Mouse (Mus musculus): ENCODE data around the gene Fggy. TPM values are rescaled to one million over a fixed set of nuclear protein-coding genes. Genes with fewer than 3 reads are reported as not detected.
A peak's percentile ranks its signal among the peaks of the same experiment; 100 is the strongest.

Fggy gene
- polyA plus RNA-seq (2011; ENCODE audit: insufficient read depth, insufficient read length, low read depth, missing spikeins): 22.0 and 22.2 TPM in 2 replicates

DNA sequence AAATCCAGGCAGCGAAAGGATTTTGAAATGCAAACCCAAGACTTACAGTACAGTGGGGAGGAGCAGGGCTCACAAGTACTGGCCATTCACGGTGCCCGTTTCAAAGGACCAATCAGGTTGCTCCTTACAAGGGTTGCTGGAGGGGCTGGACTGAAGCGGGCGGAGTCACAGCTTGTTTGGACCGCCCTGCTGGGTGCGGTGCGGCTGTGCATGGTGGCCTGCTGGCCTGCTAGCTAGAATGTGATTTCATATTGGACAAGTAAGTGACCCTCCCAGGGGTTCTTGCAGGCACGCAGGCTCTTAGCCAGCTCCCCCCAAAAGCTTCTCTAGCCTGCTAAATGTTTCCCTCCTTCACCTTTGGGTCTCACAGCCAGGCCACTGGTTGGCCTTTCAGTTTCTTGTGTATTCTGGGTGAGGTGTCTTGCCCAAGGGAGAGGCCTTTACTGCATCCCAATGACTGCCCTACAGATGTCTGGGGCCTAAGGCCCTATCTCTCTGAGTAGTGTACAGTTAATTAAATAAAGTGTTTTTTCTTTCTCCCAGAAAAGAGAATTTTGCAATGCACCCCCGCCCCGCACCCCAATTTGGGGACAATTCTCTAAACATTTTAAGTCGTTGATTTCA, at the start of gene Fggy:
Gene Fggy (plus strand): TSS at position 175 of the 624 bp plus-strand sequence.
- TF ChIP-seq EP300 (IDR thresholded peaks at IDR 0.05; ENCODE audit: insufficient read depth, low read depth, low read length): no peak
- peak; percentile 95 for TF ChIP-seq POLR2A (IDR thresholded peaks at IDR 0.05; ENCODE audit: insufficient read depth, low read length)
- Histone ChIP-seq H3K27ac (ENCODE audit: insufficient read depth, low read length) (no peak within 1 kb of the TSS), H3K4me1 (ENCODE audit: control insufficient read depth, insufficient read depth, low read length) (no peaks in the 10 kb centered on the region), H3K27me3 (ENCODE audit: control insufficient read depth, insufficient read depth, low read length, poor library complexity, severe bottlenecking) (no peaks in the 10 kb centered on the region), H3K36me3 (ENCODE audit: control insufficient read depth, insufficient read depth, low read length, poor library complexity, severe bottlenecking) (no peaks in the 10 kb centered on the region), H3K9me3 (replicated peaks; ENCODE audit: control insufficient read depth, insufficient read depth, low read length, poor library complexity, severe bottlenecking) (no peaks in the 10 kb centered on the region), H3K4me3 (ENCODE audit: low read depth, low read length) (peak within 1 kb of the TSS; percentile 88), H3K9ac (ENCODE audit: low read depth, poor library complexity, severe bottlenecking) (peak within 1 kb of the TSS; percentile 42)

DNA sequence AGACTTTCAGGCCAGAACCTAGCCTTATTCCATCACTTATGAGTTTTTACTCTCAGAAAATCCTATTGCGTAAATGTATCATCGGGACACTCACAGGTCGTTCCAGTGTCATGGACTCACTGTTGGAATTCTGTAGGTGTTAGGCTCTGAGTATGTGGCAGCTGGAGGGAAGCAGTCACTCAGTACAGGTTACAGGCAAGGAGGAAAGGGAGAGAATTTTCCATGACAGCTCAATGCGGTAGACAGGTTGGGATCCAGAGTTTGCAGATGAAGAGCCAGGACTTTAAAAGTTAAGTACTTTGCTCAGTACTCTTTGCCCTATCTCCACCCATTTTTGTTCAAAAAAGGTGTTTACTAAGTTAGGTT, 49.4 kb upstream of the Fggy start:
- H3K27ac ChIP-seq (ENCODE audit: insufficient read depth, low read length): no peak overlapping the region
- H3K27me3 ChIP-seq (ENCODE audit: control insufficient read depth, insufficient read depth, low read length, poor library complexity, severe bottlenecking): no peaks in the 10 kb centered on the region
- TF ChIP-seq CTCF (IDR thresholded peaks at IDR 0.05; ENCODE audit: low read depth, low read length): no peak
- no peak for TF ChIP-seq POLR2A (IDR thresholded peaks at IDR 0.05; ENCODE audit: insufficient read depth, low read length)
- no peak for TF ChIP-seq EP300 (IDR thresholded peaks at IDR 0.05; ENCODE audit: insufficient read depth, low read depth, low read length)
- no peaks in the 10 kb centered on the region for H3K4me1 ChIP-seq (ENCODE audit: control insufficient read depth, insufficient read depth, low read length)
- H3K9me3 ChIP-seq (replicated peaks; ENCODE audit: control insufficient read depth, insufficient read depth, low read length, poor library complexity, severe bottlenecking): peaks cover 3% of the 10 kb centered on the region; the same call in 1 of the 2 replicates
- H3K36me3 ChIP-seq (ENCODE audit: control insufficient read depth, insufficient read depth, low read length, poor library complexity, severe bottlenecking): no peaks in the 10 kb centered on the region
- no peak overlapping the region for H3K9ac ChIP-seq (ENCODE audit: low read depth, poor library complexity, severe bottlenecking)
- H3K4me3 ChIP-seq (ENCODE audit: low read depth, low read length): no peak overlapping the region

DNA sequence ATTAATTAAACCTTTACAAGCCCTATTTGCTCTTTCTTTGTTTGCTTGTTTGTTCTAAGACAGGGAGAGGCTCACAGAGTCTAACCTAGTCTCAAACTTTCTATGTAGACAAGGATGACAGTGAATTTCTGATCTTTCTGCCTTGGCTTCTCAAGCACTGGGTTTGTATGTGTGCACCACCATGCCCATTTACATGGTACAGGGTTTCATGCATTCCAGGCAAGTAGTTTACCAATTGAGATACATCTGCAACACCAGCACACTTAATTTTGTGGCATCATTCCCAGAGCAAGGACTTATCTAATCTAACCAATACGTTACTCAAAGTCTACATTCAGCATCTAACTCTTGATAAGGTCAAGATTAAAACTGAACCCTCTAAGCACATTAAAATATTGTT, 38.9 kb upstream of the Fggy start:
- no peak overlapping the region for H3K9ac ChIP-seq (ENCODE audit: low read depth, poor library complexity, severe bottlenecking)
- no peaks in the 10 kb centered on the region for H3K27me3 ChIP-seq (ENCODE audit: control insufficient read depth, insufficient read depth, low read length, poor library complexity, severe bottlenecking)
- no peaks in the 10 kb centered on the region for H3K36me3 ChIP-seq (ENCODE audit: control insufficient read depth, insufficient read depth, low read length, poor library complexity, severe bottlenecking)
- TF ChIP-seq CTCF (IDR thresholded peaks at IDR 0.05; ENCODE audit: low read depth, low read length) (no peak), EP300 (IDR thresholded peaks at IDR 0.05; ENCODE audit: insufficient read depth, low read depth, low read length) (no peak), POLR2A (IDR thresholded peaks at IDR 0.05; ENCODE audit: insufficient read depth, low read length) (no peak)
- no peaks in the 10 kb centered on the region for H3K9me3 ChIP-seq (replicated peaks; ENCODE audit: control insufficient read depth, insufficient read depth, low read length, poor library complexity, severe bottlenecking)
- H3K4me1 ChIP-seq (ENCODE audit: control insufficient read depth, insufficient read depth, low read length): no peaks in the 10 kb centered on the region
- H3K4me3 ChIP-seq (ENCODE audit: low read depth, low read length): no peak overlapping the region
- no peak overlapping the region for H3K27ac ChIP-seq (ENCODE audit: insufficient read depth, low read length)

DNA sequence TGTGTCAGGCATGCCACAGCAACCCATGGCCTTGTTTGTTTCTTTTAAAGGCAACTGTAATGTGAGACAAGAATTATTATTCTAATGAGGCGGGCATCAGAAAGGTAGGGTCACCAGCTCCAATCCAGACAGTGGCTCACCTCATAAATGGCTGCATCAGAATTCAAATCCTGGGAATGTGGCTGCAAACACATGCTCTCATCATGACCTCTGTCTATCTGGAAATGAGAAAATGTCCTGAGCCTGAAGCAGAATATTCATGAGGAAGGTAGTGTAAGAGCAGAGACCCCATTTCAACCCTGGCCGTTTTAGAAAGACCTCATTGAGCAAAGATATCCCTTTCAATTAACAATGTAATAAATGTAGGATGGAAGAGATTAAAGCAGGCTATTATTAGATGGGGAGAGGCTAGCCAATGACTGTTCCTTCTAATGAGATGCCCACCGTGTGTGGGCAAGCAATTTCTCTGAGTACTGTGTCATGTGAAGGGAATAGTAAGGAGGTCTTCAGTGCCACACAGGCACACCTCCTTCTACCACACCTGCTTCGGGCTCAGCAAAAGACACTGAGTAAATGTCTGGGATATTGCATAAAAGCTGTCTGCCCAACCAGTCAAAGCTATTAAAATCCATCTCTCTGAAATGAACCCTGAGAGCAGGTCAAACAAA, 37.2 kb upstream of the Fggy start:
- no peak overlapping the region for H3K27ac ChIP-seq (ENCODE audit: insufficient read depth, low read length)
- TF ChIP-seq EP300 (IDR thresholded peaks at IDR 0.05; ENCODE audit: insufficient read depth, low read depth, low read length) (no peak), POLR2A (IDR thresholded peaks at IDR 0.05; ENCODE audit: insufficient read depth, low read length) (no peak), CTCF (IDR thresholded peaks at IDR 0.05; ENCODE audit: low read depth, low read length) (no peak)
- H3K36me3 ChIP-seq (ENCODE audit: control insufficient read depth, insufficient read depth, low read length, poor library complexity, severe bottlenecking): no peaks in the 10 kb centered on the region
- H3K9me3 ChIP-seq (replicated peaks; ENCODE audit: control insufficient read depth, insufficient read depth, low read length, poor library complexity, severe bottlenecking): no peaks in the 10 kb centered on the region
- H3K4me3 ChIP-seq (ENCODE audit: low read depth, low read length): no peak overlapping the region
- no peak overlapping the region for H3K9ac ChIP-seq (ENCODE audit: low read depth, poor library complexity, severe bottlenecking)
- no peaks in the 10 kb centered on the region for H3K27me3 ChIP-seq (ENCODE audit: control insufficient read depth, insufficient read depth, low read length, poor library complexity, severe bottlenecking)
- H3K4me1 ChIP-seq (ENCODE audit: control insufficient read depth, insufficient read depth, low read length): no peaks in the 10 kb centered on the region

DNA sequence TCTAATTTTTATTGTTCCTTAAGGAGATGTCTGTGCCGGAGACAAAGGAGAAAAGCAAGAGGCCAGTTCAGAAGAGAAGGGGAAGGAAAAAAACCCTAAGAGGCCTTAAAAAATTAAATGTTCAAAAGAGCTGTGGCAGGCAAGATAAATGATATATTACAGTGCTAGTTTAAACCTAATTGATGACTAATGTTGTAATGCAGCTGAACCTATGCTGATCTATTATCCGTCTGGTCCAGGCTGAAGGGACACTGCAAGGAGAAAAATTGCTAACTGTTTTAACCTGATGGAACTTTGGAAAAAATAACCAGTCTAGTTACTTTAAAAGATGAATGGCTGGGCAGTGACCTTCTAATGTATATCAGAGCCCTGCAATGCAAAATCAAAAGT, 36.7 kb upstream of the Fggy start:
- no peaks in the 10 kb centered on the region for H3K36me3 ChIP-seq (ENCODE audit: control insufficient read depth, insufficient read depth, low read length, poor library complexity, severe bottlenecking)
- H3K4me1 ChIP-seq (ENCODE audit: control insufficient read depth, insufficient read depth, low read length): no peaks in the 10 kb centered on the region
- no peak overlapping the region for H3K27ac ChIP-seq (ENCODE audit: insufficient read depth, low read length)
- TF ChIP-seq POLR2A (IDR thresholded peaks at IDR 0.05; ENCODE audit: insufficient read depth, low read length) (no peak), CTCF (IDR thresholded peaks at IDR 0.05; ENCODE audit: low read depth, low read length) (no peak), EP300 (IDR thresholded peaks at IDR 0.05; ENCODE audit: insufficient read depth, low read depth, low read length) (no peak)
- H3K4me3 ChIP-seq (ENCODE audit: low read depth, low read length): no peak overlapping the region
- no peak overlapping the region for H3K9ac ChIP-seq (ENCODE audit: low read depth, poor library complexity, severe bottlenecking)
- no peaks in the 10 kb centered on the region for H3K9me3 ChIP-seq (replicated peaks; ENCODE audit: control insufficient read depth, insufficient read depth, low read length, poor library complexity, severe bottlenecking)
- no peaks in the 10 kb centered on the region for H3K27me3 ChIP-seq (ENCODE audit: control insufficient read depth, insufficient read depth, low read length, poor library complexity, severe bottlenecking)

DNA sequence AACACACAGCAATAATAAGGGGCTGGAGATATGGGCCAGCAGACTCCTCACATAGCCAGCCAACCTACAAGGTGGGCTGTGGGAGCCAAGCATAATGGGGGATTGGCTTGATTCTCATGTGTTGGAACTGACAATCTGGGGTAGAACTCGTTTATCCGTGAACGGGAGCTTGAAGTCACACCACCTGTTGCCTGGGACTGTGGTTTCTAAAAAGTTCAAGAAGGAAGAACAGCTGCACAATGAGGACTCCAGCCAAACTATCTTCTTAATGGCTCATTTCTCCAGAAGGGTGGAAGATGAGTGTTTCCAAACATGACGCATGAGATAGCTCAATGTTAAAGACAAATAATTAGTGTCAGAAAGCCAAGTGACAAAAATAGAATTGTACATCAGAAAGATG, 30.7 kb upstream of the Fggy start:
- TF ChIP-seq EP300 (IDR thresholded peaks at IDR 0.05; ENCODE audit: insufficient read depth, low read depth, low read length) (no peak), CTCF (IDR thresholded peaks at IDR 0.05; ENCODE audit: low read depth, low read length) (no peak), POLR2A (IDR thresholded peaks at IDR 0.05; ENCODE audit: insufficient read depth, low read length) (no peak)
- no peak overlapping the region for H3K27ac ChIP-seq (ENCODE audit: insufficient read depth, low read length)

More for the DNA sequence above, 30.7 kb upstream of the Fggy start:
- no peak overlapping the region for H3K4me3 ChIP-seq (ENCODE audit: low read depth, low read length)
- no peak overlapping the region for H3K9ac ChIP-seq (ENCODE audit: low read depth, poor library complexity, severe bottlenecking)
- H3K9me3 ChIP-seq (replicated peaks; ENCODE audit: control insufficient read depth, insufficient read depth, low read length, poor library complexity, severe bottlenecking): no peaks in the 10 kb centered on the region
- no peaks in the 10 kb centered on the region for H3K27me3 ChIP-seq (ENCODE audit: control insufficient read depth, insufficient read depth, low read length, poor library complexity, severe bottlenecking)
- no peaks in the 10 kb centered on the region for H3K36me3 ChIP-seq (ENCODE audit: control insufficient read depth, insufficient read depth, low read length, poor library complexity, severe bottlenecking)
- H3K4me1 ChIP-seq (ENCODE audit: control insufficient read depth, insufficient read depth, low read length): no peaks in the 10 kb centered on the region

All from ES-Bruce4 (cell line).